In genomic region chr1:91905268-91905667, GRCm38 (mm10) we compare ENCODE assay signal across 26 mouse cellular contexts.
DNase-seq lines count a peak whose midpoint lies in the region; TF ChIP-seq lines count a peak whose summit lies in the region.
"Had no signal": no experiment of that assay in that cellular context is flagged by ENCODE, and none has a peak within 500 bp of the region (broad histone marks: within the 10 kb centered on the region; RNA-seq: fewer than 3 reads in every experiment).

No protein-coding gene starts in this region.

- H3K27me3 ChIP-seq in liver, adult 2 months (ENCODE audit: control insufficient read depth, insufficient read depth, low read length), result no peaks in the 10 kb centered on the region
- H3K27me3 ChIP-seq: embryonic facial prominence, embryonic 15.5 days; forebrain, embryonic 12.5 days; hindbrain, embryonic 12.5 days; intestine, embryonic 15.5 days; liver, embryonic 13.5 days had no signal

- DNase-seq in cerebellum, adult 9-10 months, result peak; percentile 20
- DNase-seq in cerebellum, postnatal 36 days, result no peak
- DNase-seq in liver, adult 2 months (ENCODE audit: extremely low read depth, low read depth, low spot score), result peak; percentile 66
- no peak for DNase-seq in liver
- DNase-seq in adrenal gland, postnatal 10 days, result peak; percentile 78
- DNase-seq in left cerebral cortex, postnatal 25 days (ENCODE audit: low spot score in 2 of 2), result no peak
- DNase-seq in layer of hippocampus, adult 11-12 months (ENCODE audit: low spot score), result no peak
- DNase-seq: forebrain, postnatal 0 days; heart, postnatal 14 days; kidney, adult 8-10 months; kidney, postnatal 10 days; layer of hippocampus, adult 9-11 months; liver, embryonic 13.5 days; lung, adult 2 months; lung, postnatal 10 days; midbrain, embryonic 14.5 days; right cerebral cortex, postnatal 14 days; thymus, postnatal 4 days had no signal

- H3K27ac ChIP-seq in liver, adult 2 months (replicated peaks; ENCODE audit: insufficient read depth, low read depth, low read length), result no peak overlapping the region
- H3K27ac ChIP-seq: embryonic facial prominence, embryonic 10.5 days; embryonic facial prominence, embryonic 15.5 days; forebrain, embryonic 12.5 days; hindbrain, embryonic 12.5 days; hindbrain, postnatal 0 days; intestine, embryonic 15.5 days; left cerebral cortex, adult 2 months; limb, embryonic 13.5 days; liver, embryonic 13.5 days had no signal

- no peaks in the 10 kb centered on the region for H3K79me2 ChIP-seq in liver, adult 2 months (ENCODE audit: control insufficient read depth, insufficient read depth, low read length)

- H3K9ac ChIP-seq in liver, adult 2 months (ENCODE audit: low read depth, low read length), result no peak overlapping the region
- H3K9ac ChIP-seq: embryonic facial prominence, embryonic 15.5 days; forebrain, embryonic 12.5 days; forebrain, postnatal 0 days; hindbrain, embryonic 12.5 days; intestine, embryonic 15.5 days; limb, embryonic 13.5 days; liver, embryonic 13.5 days had no signal

- H3K4me3 ChIP-seq in liver, adult 2 months (ENCODE audit: insufficient read depth, low read depth, low read length), result no peak overlapping the region
- H3K4me3 ChIP-seq: embryonic facial prominence, embryonic 10.5 days; embryonic facial prominence, embryonic 15.5 days; forebrain, embryonic 12.5 days; hindbrain, embryonic 12.5 days; intestine, embryonic 15.5 days; left cerebral cortex, adult 2 months; limb, embryonic 13.5 days; liver, embryonic 13.5 days had no signal

- TF ChIP-seq CTCF in liver, adult 2 months (IDR thresholded peaks at IDR 0.05; ENCODE audit: low read depth, low read length), result no peak

- intact Hi-C loops in left cerebral cortex, postnatal 25 days (cut with DNase I), result no loop called here

- WGBS in liver, adult 2 months, result 37% methylated on average over 6 of the region's 6 CpGs

- peaks cover 20% of the 10 kb centered on the region for H3K4me1 ChIP-seq in liver, adult 2 months (ENCODE audit: control insufficient read depth, insufficient read depth, low read length)
- H3K4me1 ChIP-seq: hindbrain, embryonic 12.5 days; intestine, embryonic 15.5 days; liver, embryonic 13.5 days had no signal

- no peaks in the 10 kb centered on the region for H3K36me3 ChIP-seq in liver, adult 2 months (ENCODE audit: control insufficient read depth, insufficient read depth, low read length)
- H3K36me3 ChIP-seq: embryonic facial prominence, embryonic 10.5 days; embryonic facial prominence, embryonic 15.5 days; forebrain, embryonic 12.5 days; hindbrain, embryonic 12.5 days; intestine, embryonic 15.5 days; limb, embryonic 13.5 days; liver, embryonic 13.5 days had no signal

- TF ChIP-seq POLR2A in liver, adult 2 months (IDR thresholded peaks at IDR 0.05; ENCODE audit: extremely low read depth, insufficient read depth, low read length), result no peak

Comparison
In these comparisons a context has a peak if more than half of its experiments do, and no peak if none do; other contexts are left out.
1. DNase-seq: peak in cerebellum, adult 9-10 months (single experiment), liver, adult 2 months (single experiment) and adrenal gland, postnatal 10 days (single experiment); none in cerebellum, postnatal 36 days (0 of 2), liver (single experiment), left cerebral cortex, postnatal 25 days (0 of 2) and layer of hippocampus, adult 11-12 months (single experiment).